Mouse (Mus musculus) CH12.LX (cell line): Measurements from ENCODE around the gene Bnc2.

Experiments
- CHD1 ChIP-seq: IDR thresholded peaks from 2 replicates; pipeline ENCODE4 v1.6.1; 2012; ENCODE audit warnings: low read depth, low read length, improper control_type of control experiment, inconsistent platforms
- CTCF ChIP-seq, 2 experiments: IDR thresholded peaks in 1 of 2; conservative IDR thresholded peaks in 1 of 2; 2 replicates each; pipeline ENCODE4 v1.5.1; 2011 to 2012; ENCODE audit warnings: low read depth in 2 of 2, low read length in 2 of 2, improper control_type of control experiment in 1 of 2, inconsistent platforms in 1 of 2, mild to moderate bottlenecking in 1 of 2, moderate library complexity in 1 of 2
- E2F4 ChIP-seq: IDR thresholded peaks from 2 replicates; pipeline ENCODE4 v1.6.1; 2011; ENCODE audit warnings: low read depth, low read length, improper control_type of control experiment; ENCODE audit not compliant: insufficient replicate concordance
- EP300 ChIP-seq: IDR thresholded peaks from 2 replicates; pipeline ENCODE4 v1.6.1; 2011; ENCODE audit warnings: low read length, improper control_type of control experiment
- GABPA ChIP-seq: IDR thresholded peaks from 2 replicates; pipeline ENCODE4 v1.6.1; 2012; ENCODE audit warnings: low read depth, low read length, improper control_type of control experiment, inconsistent platforms; ENCODE audit not compliant: insufficient replicate concordance
- IRF4 ChIP-seq: IDR thresholded peaks from 2 replicates; pipeline ENCODE4 v1.6.1; 2014; ENCODE audit warnings: low read depth, mild to moderate bottlenecking, inconsistent platforms, low read length, improper control_type of control experiment
- MAX ChIP-seq: IDR thresholded peaks from 2 replicates; pipeline ENCODE4 v1.6.1; 2011; ENCODE audit warnings: low read length, improper control_type of control experiment
- POLR2A ChIP-seq: IDR thresholded peaks from 2 replicates; pipeline ENCODE4 v1.6.1; 2011; ENCODE audit warnings: low read depth, mild to moderate bottlenecking, improper control_type of control experiment, low read length
- SMC3 ChIP-seq: IDR thresholded peaks from 2 replicates; pipeline ENCODE4 v1.6.1; 2011; ENCODE audit warnings: low read depth, low read length, improper control_type of control experiment
- USF1 ChIP-seq: IDR thresholded peaks from 2 replicates; pipeline ENCODE4 v1.6.1; 2014; ENCODE audit warnings: low read depth, mild to moderate bottlenecking, inconsistent platforms, low read length, improper control_type of control experiment
- USF2 ChIP-seq: conservative IDR thresholded peaks from 2 replicates; pipeline ENCODE4 v1.6.1; 2011; ENCODE audit warnings: low read depth, low read length, improper control_type of control experiment
- ZC3H11A ChIP-seq: IDR thresholded peaks from 2 replicates; pipeline ENCODE4 v1.6.1; 2012; ENCODE audit warnings: low read depth, mild to moderate bottlenecking, inconsistent platforms, low read length, improper control_type of control experiment

DNA sequence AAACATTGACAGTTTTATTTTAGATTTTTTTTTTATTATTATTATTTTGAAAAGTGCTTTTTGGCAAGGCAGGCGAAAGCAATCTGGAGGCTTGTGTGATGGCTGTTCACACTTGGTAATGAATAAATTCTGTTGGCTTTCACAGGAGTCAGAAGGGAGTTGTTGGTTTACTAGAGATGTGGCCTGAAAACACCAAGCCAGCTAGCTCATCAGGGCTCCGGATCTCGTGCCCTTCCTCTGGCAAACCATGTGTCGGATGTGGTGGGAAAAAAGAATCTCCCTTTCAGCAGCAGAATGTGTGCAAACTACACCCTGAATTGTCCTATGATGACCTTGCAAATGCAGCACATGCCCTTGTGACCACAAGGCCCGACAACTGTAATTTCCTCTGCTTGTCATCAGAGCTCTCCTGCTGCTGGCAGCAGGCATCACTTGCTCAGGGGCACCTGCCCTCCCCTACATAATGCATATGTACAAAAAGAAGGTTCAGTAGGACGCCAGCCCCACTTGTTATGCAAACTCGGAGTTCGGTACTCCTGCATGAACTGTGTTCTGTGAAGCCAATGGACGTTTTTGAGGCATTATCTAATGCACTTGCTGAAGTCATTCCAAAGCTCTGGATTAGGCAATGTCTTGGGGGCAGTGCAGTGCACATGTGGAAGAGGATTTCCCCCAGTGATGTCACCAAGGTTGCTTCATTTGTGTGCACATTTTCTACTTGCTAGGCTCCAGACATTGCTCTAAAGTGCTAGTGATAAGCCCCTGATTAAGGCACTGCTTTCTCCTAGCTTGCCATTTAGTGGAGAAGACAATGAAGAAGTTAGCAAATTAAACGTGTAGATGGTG is 10.7 kb upstream of the Bnc2 start:
- TF ChIP-seq SMC3 (no peak), CHD1 (no peak), POLR2A (no peak), USF1 (no peak), E2F4 (no peak), EP300 (no peak), CTCF (conservative IDR thresholded peaks at IDR 0.05 in 1 of 2, IDR thresholded peaks at IDR 0.05 in 1 of 2; ENCODE audit: low read depth in 2 of 2, low read length in 2 of 2) (no peak), USF2 (no peak), ZC3H11A (no peak), GABPA (no peak), IRF4 (no peak), MAX (no peak)
